Mouse (Mus musculus) kidney, adult 8-10 months (tissue): ENCODE data around the gene AC170998.1.

Experiments used
- DNase-seq, 2 experiments: peaks; one replicate each; pipeline ENCODE4 v3.0.0; 2022

AC170998.1 gene

GRCm38 (mm10) chr17:28707136-28707627 is 18.7 kb upstream of the AC170998.1 start:
- DNase-seq: no peak

DNA sequence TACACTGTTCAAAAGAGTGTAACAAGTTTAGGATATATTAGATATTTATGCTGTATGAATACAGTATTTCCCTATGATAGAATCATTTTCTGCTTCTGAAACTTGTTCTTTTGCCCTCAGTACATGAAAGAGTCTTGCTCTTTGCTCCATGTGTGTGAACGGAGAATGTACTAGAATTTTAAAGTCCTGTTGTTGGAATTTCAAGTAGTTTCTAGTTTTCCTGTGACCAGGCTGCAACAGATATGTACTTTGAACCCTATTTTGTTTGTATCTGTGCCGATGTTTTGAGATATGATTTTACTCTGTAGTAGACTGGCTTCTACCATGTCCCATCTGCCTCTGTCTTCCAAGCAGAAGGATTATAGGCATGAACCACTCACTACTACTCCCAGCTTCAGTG is 18.1 kb upstream of the AC170998.1 start:
- no peak for DNase-seq

DNA sequence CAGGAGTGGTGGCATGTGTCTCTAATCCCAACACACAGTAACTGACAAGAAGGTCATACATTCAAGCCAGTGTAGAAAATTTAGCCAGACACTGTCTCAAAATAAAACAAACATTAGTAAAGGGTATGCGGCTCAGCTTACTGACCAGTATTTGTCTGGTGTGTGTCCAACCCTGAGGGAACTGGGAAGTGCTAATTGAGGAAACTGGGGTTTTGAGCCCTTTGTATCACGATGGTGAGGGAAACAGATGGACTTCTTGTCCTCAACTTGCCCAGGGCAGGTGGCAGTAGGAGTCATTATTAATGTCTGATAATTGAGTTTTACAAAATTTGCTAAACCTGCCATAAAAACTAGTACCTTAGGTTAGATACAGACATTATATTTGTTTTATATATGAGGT is 16.9 kb upstream of the AC170998.1 start:
- no peak for DNase-seq

DNA sequence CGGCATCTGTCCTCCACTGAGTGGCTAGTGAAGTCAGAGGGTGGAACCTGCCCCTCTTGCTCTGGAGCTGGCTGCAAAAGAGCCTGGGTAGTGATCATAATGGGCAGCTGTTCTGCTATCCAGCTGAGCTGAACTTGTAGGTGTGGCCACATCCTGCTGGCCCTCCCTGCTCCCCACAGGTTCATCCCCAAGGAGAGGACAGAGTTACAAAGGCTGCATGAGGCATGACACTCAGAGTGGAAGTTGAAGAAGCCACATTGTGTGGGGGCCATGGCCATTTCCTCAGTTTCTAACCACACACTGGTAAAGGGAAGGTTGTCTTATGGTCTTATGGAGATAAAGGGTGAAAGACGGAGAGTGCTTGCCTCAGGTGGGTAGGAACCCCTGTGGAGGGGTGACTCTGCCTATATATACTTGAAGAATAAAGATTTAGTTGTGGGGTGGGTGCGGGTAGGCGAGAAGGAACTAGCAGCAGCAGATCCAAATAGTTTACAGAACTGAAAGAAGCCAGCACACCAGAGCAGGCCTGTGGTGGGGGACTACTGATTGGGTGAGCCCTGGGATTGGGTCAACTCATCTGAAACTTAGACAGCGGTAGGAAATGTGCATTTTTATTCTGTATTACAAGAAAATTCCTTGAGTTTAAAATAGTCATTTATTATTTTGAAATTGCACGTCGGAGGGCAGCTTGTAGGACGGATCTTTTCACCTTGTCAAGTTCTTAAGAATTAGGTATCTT is 16.2 kb upstream of the AC170998.1 start:
- peak in 1 of 2 experiments; percentile 26 for DNase-seq

- no peak for DNase-seq
Observed at GRCm38 (mm10) chr17:28710291-28710688, 15.6 kb upstream of the AC170998.1 start.

- peak; percentile 38 to 60 for DNase-seq
Observed at GRCm38 (mm10) chr17:28711237-28711636, 14.6 kb upstream of the AC170998.1 start.

DNA sequence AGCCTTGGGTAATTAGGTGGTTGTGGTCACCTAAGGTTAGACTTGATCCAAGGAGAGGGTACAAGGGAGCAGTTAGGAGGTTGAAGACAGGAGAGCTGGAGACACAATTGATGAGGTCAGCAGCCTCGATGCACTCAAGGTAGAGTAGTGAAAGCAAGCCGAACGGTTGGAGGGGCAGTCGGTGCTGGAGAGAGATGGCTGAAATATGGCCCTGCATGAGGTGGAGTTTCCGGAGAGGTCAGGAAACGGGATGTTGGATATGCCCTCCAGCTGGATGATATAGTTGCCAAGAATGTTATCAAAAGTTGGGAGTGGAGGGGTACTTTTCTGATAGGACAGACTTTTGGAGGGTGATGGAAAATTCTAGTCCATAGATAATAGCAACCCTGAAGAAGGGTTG is 13.6 kb upstream of the AC170998.1 start:
- no peak for DNase-seq

DNA sequence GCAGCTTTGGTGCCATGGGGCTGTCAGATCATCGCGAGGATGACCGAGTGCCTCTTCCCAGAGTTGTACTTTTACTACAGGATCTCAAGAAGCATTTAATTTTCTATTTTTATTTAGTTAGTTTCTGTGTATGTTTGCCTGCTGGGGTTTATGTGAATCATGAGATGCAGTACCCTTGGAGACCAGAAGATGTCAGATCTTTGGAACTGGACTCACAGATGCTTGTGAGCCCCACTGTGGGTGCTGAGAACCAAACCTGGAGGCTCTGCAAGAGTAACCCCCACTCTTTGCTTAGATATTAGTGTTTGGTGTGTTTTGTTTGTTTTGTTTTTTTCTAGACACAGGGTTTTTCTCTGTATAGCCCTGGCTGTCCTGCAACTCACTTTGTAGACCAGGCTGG is 11.9 kb upstream of the AC170998.1 start:
- no peak for DNase-seq

DNA sequence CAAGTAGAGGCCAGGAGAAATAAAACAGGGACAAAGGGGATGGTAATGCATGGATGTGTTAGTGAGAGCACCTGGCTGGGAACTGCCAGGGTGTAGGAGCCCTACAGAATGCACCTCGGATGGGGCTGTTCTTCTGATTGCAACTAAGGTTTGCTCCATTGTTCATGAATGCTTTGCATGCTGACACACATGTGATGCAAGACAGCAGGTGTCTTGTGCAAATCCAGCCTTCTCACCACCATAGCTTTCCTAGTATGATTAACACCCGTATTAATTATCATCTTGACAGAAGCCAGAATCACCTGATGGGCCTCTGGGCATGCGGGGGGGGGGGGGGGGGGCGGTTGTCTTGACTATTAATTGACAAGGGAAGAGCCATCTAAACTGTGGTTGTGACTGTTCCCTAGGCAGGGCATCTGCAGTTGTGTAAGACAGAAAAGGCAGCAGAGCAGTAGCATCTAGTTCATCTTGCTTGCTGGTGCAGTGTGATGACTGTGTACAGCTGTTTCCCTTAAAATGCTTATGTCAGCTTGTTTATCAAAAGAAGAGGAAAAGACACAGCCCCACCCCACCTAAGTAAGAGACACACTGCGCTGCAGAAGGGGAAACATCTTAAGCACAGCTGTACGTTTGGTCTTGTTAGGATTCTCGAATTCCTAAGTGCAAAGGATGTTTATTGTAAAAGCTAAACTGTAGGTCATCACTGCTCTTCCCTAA is 9.9 kb upstream of the AC170998.1 start:
- no peak for DNase-seq

DNA sequence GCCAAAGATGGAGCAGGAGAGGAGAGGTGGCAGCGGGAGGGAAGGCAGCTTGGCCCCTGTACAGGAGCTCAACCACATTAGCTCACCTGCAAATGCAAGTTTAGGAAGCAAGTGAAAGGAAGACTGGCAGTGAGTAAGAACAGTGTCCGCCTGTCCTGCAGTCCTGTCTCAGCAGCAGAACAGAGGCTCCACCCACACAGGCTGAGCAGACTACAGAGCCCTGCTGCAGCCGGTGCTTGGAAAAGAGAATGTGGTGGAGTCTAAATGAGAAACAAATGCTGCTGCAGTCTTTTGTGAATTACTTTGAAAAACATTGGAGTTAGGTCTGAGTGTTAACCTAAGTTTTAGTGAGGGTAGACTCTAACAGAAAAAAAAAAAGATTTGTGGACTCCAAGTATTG is 8.3 kb upstream of the AC170998.1 start:
- DNase-seq: no peak

DNA sequence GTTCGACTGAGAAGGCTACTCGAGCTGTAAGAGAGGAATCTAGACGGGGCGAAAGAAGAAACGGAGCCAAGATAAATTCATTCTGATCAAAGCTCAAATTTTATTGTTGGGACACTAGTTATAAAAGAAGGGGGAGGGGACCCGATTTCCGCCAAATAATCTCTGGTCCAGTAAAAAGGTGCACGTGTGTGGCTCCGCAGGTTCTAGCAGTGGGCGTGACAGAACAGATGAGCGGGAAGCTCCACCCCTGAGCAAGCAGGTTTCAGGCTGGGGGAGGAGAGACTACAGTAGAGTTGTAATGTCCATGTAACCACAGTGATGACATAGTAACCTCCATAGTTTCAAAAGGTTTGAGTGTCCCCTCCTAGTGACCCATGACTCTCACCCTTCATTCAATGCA is 1.6 kb downstream of the AC170998.1 start:
- peak; percentile 29 to 46 for DNase-seq

GRCm38 (mm10) chr17:28735317-28736105 is 9.6 kb downstream of the AC170998.1 start:
- DNase-seq: no peak

DNA sequence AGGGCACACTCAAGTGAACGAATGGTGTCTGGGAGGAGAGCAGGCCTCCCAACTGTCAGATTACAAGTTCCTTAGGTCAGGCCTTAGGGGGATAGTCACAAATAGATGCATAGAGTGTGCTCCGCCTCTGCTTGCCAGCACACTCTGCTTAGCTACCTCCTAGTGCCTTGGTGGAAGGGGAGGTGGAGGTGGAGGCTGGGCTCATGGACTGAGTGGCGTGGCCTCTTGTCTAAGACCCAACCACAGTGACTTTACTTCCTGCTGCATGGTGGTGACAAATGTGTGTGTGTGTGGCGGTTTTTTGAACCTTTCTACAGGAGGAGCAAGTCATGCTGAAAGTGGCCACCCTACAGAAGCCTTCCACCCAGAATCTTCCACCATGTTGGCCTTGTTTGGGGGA is 10.6 kb downstream of the AC170998.1 start:
- no peak for DNase-seq

DNA sequence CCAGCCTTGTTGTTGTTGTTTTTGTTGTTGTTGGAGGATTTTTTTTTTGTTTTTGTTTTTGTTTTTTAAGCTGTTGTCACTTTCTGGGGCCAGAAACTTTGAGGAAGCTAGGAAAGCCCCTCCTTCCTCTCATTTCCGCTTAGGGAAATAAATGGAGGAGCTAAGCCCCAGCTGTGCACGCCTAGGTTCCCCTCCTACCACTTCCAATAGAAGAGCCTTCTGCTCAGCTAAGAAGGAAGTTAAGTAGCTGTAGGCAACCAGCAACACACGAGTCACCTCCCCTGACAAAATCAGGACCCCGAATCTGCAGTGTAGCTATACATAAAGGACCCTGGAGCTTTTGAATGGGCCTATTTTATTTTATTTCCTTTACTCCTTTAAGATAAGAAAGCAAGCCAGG is 12.1 kb downstream of the AC170998.1 start:
- DNase-seq: no peak

- no peak for DNase-seq
Observed at GRCm38 (mm10) chr17:28739244-28739643, 13.4 kb downstream of the AC170998.1 start.

DNA sequence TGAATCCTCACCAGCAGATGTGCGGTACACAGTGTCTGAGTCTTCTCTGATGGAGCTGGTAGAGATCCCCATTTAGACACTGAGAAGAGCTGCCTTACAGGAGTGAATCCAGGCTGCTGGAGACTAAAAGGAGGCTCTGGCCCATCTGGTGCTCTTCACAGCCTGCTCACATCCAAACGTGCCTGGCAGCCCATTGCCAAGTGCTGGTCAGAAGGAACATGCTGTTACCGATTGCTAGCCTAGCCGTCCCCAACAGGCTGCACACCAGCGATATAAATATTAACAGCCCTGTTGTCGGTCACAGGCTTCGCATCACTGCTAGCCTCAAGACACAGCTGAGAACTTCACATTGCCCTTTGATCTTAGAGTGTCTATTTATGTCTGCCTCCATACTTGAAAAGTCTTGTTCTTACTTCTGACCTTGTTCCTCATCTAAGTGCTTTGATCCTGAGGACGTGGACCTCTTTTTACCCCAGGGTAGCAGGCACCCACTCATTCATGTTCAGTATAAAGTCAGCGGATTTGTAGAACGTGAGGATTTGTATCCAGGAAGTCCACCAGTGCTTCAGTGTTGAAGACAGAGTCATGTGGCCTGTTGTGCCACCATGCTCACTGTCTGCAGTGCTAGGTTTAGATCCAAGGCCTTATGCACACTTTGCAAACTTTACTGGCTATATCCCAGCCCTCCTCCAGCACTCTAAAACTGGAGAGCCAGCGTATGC is 17.4 kb downstream of the AC170998.1 start:
- DNase-seq: peak; percentile 61 to 75

DNA sequence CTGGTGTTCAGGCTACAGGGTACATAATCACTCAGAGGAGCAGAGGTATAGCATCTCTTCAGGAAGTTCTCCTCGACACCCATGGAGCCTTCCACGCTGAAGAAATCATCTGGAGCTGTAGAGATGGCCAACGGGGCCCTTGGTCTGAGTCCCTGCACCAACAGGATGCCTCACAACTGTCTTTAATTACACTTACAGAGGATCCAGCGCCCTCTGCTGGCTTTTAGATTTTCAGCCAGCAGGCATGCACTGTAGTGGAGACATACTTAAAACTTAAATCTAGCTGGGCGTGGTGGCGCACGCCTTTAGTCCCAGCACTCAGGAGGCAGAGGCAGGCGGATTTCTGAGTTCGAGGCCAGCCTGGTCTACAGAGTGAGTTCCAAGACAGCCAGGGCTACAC is 18.0 kb downstream of the AC170998.1 start:
- DNase-seq: peak in 1 of 2 experiments; percentile 16

DNA sequence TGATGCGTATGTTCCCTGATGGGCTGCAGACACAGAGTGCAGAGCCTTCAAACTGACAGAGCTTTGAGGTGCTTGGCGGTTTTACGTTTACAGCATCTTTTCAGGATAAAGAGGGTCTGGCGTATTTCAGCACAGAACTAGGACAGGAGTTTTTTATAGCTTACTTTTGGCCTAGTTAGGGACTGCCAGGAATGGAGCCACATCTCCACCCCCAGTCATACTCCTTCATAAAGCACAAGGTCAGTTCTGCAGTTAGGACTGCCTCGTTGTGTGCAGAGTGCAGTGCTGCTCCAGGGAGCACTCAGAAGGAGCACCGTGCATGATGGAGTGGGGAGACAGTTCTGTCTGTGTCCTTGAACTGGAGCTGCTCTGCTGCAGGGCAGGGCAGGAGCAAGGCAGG is 19.9 kb downstream of the AC170998.1 start:
- no peak for DNase-seq

- no peak for DNase-seq
Observed at GRCm38 (mm10) chr17:28748001-28748400, 22.1 kb downstream of the AC170998.1 start.

DNA sequence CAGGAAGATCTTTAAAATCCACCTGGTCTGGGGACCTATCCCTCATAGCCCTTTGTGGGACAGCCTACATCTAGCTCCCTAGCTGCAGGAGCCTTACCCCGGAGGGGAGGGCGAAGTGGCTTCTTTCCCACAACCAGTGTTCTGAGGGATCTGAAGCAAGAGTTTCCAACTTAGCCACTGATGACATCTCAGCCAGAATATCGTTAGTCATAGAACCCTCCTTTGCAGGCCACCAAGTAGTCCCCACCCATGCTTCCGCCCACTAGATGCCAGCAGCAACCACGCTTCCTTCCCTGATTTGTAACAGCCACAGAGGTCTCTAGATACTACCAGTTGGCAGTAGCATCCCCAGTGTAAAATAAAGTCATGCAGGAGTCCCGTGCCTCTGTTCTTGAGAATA is 24.7 kb downstream of the AC170998.1 start:
- DNase-seq: no peak

DNA sequence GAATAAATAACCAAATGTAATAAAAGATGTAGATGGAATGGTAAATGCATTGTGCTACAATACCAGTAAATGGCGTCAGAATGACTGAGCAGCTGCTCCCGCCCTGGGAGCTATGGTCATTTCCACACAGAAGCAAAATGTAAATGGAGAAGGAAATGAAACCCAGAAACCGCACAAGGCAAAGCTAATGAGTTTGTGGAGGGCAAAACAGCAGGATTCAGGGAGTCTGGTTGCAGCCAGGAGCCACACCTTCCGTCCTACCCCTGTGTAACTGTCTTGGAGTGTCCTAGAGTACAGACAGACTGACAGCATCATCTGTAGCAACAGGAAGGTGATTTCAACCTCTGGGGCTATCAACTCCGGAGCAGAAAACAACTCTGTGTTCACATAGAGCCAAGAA is 30.6 kb downstream of the AC170998.1 start:
- no peak for DNase-seq

- DNase-seq: no peak
Observed at GRCm38 (mm10) chr17:28757470-28757869, 31.6 kb downstream of the AC170998.1 start.
